Mouse (Mus musculus): ENCODE results near the gene Tbc1d8. TPM values are rescaled to one million over a fixed set of nuclear protein-coding genes. Genes with fewer than 3 reads are reported as not detected.

Gene Tbc1d8
- total RNA-seq, 4 experiments from 2014 or later = 7.6 to 11.6 (median 9.3) TPM

DNA sequence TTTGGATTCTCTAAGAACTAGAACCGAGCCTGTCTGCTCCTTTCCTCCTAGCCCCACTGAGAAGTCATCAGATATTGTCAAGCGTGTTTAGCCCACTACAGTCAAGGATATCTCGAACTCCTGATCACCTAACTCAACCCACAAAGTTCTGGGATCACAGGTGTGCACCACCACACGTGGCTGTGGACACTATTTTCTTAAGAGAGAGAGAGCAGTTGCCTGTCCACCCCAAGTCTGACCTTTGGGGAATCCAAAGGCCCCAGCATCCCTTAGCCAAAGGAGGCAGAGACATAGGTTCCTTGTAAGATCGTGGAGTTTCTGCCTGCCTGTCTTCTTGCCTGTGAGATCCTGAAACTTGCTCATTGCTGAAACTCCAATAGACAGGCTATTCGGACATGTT is 111.5 kb downstream of the Tbc1d8 start:
- DNase-seq (ENCODE audit: low spot score in 2 of 2) = no peak

DNA sequence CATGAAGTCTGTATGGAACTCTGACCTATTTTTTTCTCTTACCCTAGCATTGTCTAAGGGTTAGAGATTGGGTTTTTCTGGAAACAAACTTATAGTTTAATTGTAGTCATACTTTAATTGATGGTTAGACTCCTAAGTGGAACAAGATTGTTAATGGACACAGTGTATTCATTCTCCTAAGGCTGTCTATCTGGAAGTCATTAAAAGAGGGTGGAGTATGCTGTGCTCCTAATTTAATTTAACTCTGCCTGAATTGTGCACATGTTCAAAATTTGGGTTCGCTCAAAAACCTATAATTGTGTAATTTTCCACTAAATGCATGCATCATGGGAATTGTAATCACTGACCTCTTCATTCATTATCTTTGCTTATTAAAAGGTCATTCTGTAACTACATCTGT is 113.0 kb downstream of the Tbc1d8 start:
- no peak for DNase-seq (ENCODE audit: low spot score in 2 of 2)

DNA sequence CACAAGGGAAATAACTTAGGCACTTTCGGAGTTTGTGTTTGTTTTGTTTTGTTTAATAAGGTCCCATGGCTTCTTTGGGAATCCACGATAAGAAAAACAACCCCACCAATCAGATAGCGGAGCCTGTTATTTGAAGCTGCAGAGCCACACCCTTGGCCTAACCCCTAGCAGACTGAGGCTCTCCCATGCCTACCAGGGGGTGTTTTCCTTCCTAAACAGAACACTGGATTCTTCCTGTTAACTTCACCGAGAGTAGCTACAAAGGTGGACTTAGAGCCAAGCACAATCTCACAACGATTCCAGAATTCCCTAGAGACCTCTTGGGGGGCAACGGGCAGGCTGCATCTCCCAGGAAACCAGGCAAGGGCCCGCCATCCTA is 116.1 kb downstream of the Tbc1d8 start:
- no peak for DNase-seq (ENCODE audit: low spot score in 2 of 2)

DNA sequence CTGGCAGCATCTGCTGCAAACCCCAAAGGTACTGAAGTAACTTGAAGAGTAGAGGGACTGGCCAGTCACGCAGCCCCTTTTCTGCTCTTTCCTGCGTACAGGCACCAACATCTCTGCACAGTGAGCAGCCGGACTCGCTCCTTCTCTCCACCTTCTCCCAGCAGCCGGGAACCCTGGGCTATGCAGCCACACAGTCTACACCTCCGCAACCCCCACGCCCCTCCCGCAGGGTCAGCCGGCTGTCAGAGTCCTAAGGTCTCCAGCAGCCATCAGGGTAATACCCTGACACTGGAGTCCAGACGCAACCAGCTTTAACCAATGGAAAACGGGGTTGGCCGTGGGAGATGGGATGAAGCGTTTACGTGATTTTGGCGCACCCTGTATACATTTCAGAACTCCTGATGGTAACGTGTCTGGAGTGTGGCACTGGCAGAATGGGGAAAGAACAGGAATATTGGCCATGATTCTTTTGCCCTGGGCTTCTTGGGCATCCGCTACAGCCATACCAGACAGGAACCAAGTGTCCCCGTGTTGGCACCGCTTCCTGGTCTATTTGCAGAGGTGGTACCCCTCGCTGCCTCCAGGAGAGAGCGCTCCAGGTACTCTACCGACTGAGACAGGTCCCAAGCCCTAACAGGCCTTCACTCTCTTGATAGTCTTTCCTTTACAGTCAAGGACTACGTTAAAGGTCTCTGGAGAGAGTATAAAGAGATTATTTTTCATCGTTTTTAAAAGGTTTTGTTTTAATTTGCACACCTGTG is 116.6 kb downstream of the Tbc1d8 start:
- DNase-seq (ENCODE audit: low spot score in 2 of 2) = no peak

DNA sequence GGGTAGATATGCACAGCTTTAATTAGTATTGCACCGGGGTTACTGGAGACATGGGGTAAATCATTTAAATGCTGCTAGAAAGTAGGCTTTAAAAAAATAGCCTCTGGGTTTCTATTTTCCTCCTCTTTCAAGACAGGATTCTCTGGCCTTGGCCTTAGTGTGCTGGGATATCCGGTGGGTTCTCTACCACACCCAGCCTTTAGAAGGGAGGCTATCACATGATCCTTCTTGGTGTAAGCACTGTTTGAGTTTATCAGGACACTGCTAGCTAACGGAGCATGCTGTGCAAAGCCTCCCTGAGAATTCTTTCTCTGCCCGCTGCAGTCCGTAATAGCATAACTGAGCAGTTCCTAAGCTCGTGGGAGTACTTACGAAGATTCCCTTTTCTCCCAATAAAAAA is 129.1 kb downstream of the Tbc1d8 start:
- DNase-seq (ENCODE audit: low spot score in 2 of 2) = no peak

DNA sequence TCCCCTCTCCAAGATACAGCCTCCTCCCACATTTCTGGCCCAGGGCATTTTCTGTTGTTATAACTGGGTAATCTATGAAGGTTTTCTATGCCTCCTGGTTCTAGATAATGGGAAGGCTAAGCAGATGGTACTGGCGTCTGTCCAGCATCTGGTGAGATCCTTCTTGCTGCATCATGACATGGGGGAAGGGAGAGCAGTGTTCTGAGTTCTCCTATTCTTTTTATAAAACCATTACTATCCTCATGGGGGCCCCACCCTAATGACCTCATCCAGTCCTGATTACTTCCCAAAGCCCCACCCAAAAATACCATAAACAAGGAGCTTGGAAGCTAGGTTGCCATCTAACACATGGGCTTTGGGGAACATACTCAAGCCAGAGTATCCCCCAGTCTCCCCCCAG is 129.6 kb downstream of the Tbc1d8 start:
- DNase-seq (ENCODE audit: low spot score in 2 of 2) = peak; percentile 32 to 39

DNA sequence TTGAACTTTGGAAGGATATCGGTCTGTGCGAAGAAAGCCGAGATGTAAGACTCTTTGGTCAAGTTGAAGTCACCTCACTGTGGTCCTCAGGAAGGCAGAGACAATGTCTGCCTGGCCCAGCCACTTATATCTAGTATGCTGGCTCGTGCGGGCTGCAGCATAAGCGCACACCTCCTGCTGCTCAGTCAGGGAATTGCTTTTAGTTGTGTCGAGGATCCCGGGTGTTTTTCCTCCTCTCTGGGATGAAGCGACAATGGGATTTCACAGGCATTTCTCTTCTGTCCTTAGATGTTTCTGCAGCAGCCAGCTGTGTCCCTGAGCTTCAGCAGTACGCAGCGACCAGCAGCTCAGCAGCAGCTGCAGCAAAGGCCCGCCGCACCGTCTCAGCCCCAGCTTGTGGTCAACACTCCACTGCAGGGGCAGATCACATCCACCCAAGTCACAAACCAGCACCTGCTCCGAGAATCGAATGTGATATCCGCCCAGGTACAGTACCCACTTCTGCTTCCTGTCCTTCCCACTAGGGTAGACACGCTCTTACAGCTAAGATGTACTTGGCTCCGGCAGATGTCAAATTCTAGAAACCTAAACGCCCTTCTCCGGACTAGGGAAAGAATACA is 133.5 kb downstream of the Tbc1d8 start:
- DNase-seq (ENCODE audit: low spot score in 2 of 2) = no peak

DNA sequence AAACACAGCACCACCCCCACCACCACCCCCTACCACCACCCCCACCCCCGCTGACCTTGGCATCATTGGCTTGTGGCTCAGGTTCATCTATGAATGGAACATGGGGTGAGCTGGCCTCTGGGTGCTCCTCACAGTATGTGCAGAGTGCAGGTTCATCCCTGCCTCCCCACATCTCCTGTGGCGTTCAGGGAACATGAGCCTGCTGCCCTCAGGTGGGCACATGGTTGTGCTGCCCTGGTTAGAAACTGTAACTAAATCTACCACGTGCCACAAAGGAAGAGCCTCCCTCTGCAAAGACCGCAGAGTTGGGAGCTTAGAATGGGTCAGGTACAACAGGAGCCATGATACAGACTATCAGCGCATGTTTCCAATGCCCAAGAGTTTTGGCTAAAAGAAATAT is 135.3 kb downstream of the Tbc1d8 start:
- DNase-seq (ENCODE audit: low spot score in 2 of 2) = no peak

DNA sequence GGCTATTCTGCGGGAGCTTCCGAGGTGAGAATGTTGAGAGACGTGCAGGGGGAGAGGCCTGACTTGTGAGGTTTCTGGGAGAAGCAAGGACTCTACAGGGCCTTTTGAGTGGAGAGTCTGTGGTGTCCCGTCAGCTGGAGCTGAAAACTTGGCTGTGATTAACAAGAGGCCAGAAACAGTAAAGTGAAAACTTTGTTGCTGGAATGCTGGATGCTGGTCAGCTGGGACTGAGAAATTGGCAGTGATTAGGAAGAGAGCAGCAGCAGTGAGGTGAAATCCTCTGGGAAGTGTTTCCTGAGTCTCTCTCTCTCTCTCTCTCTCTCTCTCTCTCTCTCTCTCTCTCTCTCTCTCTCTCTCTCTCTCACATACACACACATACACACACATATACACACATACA is 136.7 kb downstream of the Tbc1d8 start:
- DNase-seq (ENCODE audit: low spot score in 2 of 2) = no peak

DNA sequence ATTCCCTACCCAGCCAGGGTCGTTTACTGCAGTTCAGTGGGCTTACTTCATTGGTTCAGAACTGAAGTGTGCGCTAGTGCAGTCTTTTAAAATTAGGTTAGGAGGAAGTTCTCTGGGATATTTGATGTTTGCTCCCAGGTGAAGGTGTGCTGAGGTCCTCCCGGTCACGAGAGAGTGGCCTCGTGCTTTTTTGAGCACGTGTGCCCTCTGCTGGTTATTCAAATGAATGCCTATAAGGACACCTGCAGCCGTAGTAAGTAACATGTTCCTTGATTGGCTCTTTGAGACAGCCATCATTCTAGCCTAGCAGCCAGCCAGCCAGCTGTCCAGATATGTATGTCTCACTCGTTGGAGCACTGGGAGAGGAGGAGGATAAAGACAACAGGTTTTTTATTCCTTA is 137.9 kb downstream of the Tbc1d8 start:
- no peak for DNase-seq (ENCODE audit: low spot score in 2 of 2)

DNA sequence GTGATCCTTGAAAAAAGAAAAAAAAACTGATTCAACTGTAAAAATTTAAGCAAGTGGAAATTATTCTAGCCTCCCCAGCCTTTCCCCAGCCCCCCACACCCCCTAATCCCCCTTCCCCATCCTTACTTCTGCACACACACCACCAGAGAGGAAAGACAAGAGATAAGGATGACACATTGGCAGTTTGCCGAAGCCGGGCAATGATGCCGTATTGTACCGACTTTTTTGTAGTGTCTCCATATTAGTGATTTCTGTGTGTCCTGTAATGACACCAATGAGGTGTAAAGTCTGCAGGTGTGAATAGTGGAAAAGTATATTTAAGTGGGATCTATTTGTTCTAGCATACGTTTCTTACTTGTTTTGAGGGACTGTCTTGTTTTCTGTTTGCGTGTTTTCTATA is 138.4 kb downstream of the Tbc1d8 start:
- no peak for DNase-seq (ENCODE audit: low spot score in 2 of 2)

DNA sequence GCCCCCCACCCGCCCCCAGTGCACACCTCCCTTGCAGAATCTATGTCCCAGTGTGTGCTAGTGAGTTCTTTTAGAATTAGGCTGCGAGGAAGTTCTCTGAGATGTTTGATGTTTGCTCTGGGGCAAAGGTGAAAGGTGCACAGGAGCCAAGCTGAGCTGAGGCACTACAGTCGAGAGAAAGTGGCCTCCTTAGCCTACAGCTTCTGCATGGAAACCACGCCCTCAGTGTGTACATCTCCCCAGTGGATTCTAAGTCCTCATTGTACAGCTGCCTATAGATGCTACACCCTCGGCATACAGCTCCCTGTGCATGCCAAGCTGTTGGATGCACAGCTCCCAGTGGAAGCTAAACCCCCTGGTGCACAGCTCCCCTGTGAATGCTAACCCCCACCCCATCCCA is 139.1 kb downstream of the Tbc1d8 start:
- no peak for DNase-seq (ENCODE audit: low spot score in 2 of 2)

DNA sequence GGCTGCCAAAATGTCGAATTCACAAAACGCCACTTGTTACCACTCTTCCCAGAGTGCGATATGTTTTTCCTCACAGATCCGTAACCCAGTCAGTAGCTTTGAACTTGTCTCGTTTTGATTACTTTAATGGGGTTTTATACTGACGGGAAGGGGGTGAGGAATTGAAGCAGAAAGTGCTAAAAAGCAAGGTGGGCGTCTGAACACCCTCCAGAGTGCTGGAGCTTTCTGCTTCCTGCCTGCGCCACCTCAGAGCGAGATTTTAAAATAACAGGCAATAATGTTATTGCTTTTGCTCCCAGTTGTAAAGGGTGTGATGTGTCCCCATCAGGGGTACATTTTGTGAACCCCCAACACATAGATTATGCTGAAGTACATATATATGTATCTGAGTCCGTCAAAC is 139.7 kb downstream of the Tbc1d8 start:
- DNase-seq (ENCODE audit: low spot score in 2 of 2) = no peak

DNA sequence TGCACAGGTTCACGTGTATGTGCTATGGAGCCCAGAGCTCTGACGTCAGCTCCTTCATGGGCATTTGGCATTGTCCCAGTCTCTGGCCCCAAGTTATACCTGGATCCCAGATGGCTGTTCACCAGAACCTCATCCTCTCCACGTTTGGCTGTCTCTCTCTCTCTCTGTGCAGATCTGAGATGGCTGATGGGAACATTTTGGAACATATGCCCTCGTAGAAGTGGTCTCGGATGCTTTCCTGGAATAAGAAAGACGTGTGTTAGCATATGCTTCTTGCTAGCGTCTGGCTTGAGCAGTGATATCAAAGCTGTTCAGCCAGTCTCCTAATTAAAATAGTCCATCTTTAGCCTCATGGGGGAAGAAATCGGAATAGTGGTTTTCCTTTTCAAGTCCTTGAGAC is 141.8 kb downstream of the Tbc1d8 start:
- DNase-seq (ENCODE audit: low spot score in 2 of 2) = no peak

DNA sequence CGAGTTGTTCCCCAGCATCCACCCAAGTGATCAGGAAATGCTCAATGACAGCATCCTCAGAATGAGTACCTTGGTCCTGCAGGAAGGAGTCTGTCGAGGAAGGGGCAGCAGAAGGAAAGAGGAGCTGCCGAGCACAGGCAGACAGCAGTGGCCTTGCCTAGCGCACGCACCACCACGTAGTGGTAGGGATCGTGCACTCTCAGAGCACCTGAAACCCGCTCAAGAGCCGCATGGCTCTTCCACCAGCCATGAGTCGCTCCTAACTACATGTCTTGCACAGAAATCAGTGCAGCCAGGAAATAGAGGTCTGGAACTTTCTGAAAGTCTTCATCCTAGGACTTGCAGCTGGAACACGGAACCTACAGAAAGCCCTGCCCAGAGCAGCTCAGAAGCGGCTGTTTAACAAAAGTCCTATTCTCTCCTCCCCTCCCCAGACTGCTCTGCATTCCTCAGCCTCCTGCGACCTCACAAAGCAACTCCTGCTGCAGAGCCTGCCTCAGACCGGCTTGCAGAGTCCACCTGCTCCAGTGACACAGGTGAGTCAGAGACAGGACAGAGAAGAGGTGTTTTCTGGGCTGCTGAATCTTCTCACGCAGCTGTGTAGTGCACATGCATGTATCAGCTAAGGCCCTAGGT is 142.9 kb downstream of the Tbc1d8 start:
- no peak for DNase-seq (ENCODE audit: low spot score in 2 of 2)

DNA sequence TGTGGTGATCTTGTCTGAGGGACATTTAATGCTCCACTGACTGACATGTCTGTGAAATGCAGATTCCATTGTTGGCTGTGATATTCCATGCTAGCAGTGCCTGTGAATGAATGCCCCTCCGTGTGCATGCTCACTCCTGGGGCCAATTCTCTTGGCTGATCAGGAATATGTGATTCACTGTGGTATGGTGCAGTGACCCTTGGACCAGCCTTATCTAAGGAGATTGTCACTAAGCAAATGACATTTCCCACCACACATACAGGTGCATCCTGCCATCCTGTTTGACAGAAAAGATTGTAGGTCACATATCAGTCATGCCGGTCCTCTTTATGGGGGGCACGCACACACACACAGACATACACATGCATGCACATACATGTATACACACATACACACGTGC is 146.1 kb downstream of the Tbc1d8 start:
- no peak for DNase-seq (ENCODE audit: low spot score in 2 of 2)

DNA sequence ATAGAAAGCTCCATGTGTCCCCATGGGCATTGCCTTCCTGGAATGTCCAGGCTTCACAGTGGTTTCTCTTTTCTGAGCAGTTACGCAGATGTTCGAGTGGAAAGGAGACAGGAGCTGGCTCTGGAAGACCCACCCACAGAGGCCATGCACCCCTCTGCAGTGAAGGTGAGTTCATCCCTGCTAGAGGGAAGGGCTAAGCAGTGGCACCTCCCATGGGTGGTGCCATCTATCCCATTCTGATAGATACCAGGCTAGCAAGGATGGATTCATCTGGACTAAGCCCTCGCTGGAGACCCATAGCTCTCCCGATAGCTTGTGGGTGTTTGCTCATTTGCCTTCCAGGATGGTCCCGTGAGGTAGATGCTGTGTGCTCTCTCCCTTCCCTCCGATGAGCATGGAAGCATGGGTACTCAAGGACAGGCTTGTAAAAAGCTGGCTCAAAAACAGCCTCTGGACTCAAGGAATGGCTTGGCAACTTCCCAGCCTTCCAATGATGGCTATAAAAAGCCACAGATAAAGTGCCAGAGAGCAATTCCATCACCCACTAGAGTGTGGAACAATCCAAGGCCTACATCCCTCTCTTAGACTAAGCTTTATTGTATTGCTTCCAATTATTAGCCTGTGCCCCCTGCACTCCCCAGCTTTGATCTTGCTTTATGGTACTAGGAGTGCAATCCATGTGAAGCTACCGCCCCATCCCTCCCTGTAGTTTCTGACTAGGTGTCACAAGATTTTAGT is 147.5 kb downstream of the Tbc1d8 start:
- DNase-seq (ENCODE audit: low spot score in 2 of 2) = no peak

DNA sequence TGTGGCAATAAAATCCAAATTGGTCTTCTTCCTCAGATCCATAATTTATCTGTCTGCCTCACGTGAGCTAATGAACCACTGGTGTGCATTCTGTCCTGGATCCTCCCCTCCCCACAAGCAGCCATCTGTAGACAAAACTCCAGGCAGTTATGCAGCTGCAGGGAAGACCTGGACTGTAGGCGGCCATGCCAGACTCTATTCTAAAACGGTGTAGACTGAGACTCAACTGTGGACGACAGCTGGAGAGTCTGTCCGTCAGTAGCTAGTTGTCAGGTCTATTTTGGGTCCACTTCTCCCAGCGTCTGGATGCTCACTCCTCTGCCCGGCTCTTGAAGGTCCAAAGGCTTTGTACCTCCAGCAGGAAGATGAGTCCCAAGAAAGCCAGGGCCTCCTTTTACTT is 151.0 kb downstream of the Tbc1d8 start:
- DNase-seq (ENCODE audit: low spot score in 2 of 2) = no peak

DNA sequence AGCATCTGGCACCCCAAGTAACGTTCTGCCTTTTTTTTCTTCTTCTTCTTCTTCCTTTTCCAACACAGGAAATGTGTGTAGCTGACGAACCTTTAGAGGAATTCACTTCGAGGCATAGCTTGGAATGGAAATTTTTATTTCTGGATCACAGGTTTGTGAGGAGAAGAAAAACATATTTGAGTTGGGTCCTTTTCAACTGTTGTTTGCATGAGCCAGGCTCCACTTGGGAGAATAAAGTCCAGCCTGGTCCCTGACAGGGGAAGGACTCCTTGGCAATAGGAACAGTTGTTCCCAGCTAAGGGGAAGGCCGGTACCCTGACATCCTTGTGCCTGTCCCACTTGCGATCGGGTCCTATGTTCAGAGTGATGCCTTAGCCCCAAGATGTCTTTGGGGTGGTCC is 153.3 kb downstream of the Tbc1d8 start:
- no peak for DNase-seq (ENCODE audit: low spot score in 2 of 2)

DNA sequence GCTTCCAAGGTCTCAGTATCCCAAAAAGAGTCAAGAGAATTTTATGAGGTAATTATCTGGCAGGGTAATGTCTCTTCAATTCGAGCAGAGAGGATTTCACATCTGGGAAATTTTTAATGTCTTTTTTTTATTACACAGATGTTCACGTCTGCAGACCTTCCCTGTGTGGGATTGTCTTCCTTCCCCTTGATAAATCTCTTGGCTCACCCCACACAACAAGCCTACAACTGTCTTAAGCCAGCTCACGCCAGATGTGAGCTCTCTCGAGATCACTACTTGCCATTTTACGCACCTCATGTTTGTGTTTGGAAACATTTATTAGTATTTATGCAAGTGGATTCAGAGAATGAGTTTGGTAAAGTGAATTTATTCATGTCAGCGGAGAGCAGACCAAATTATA is 156.6 kb downstream of the Tbc1d8 start:
- no peak for DNase-seq (ENCODE audit: low spot score in 2 of 2)
